Mouse (Mus musculus) cerebellum, adult 2 months (tissue): ENCODE data around the gene Spa17.

Experiments
- CTCF ChIP-seq: fragments of 200-500 bp; IDR thresholded peaks from 2 replicates; pipeline ENCODE4 v1.5.1; 2011; ENCODE audit warnings: low read depth, mild to moderate bottlenecking, control low read depth, low read length, moderate library complexity, borderline replicate concordance; ENCODE audit not compliant: insufficient read depth
- POLR2A ChIP-seq: fragments of 200-500 bp; IDR thresholded peaks from 2 replicates; pipeline ENCODE4 v1.6.1; 2011; ENCODE audit warnings: low read length, control low read depth, borderline replicate concordance; ENCODE audit not compliant: insufficient read depth

DNA sequence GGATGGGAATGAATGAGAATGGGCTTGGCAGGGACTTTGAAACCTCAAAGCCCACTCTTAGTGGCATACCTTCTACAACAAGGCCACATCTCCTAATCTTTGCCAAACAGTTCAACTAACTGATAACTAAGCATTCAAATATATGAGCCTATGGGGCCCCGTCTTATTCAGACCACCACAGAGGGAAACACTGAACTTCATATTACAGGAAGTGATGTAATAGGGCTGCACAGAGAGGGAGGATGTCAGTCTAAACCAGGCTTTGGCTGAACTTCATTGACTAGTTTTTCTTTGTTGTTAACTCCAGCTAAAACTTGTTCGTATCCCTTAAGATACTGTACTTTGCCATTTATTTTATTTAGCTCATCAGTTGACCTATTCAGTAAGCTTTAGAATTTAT lies 16.4 kb upstream of the Spa17 start:
- TF ChIP-seq CTCF, result no peak
- TF ChIP-seq POLR2A, result no peak
